Mouse (Mus musculus): ENCODE measurements around the gene Fcgr1.
"Not testable (repeated sequence)": the region's sequence is repeated elsewhere in the genome, so short reads cannot be mapped to it uniquely, and the experiment has no call there.

- TF ChIP-seq POLR2A (IDR thresholded peaks at IDR 0.05; ENCODE audit: insufficient read length, low read depth); TCF12 (IDR thresholded peaks at IDR 0.05; ENCODE audit: insufficient read depth, poor library complexity, severe bottlenecking); E2F4 (IDR thresholded peaks at IDR 0.05; ENCODE audit: insufficient read depth); SRF (IDR thresholded peaks at IDR 0.05; ENCODE audit: control insufficient read depth, insufficient read length, low read depth); REST (IDR thresholded peaks at IDR 0.05; ENCODE audit: insufficient read depth, insufficient read length); USF1 (IDR thresholded peaks at IDR 0.05; ENCODE audit: low read depth); MAX (IDR thresholded peaks at IDR 0.05; ENCODE audit: low read depth); CEBPB (IDR thresholded peaks at IDR 0.05; ENCODE audit: insufficient read depth, poor library complexity, severe bottlenecking); MYOD1 (IDR thresholded peaks at IDR 0.05; ENCODE audit: control insufficient read depth in 1 of 3, insufficient read length in 2 of 3, low read depth in 2 of 3); POLR2AphosphoS2 (IDR thresholded peaks at IDR 0.05; ENCODE audit: insufficient read length, low read depth): not testable (repeated sequence)
These were observed 47.3 kb downstream of the Fcgr1 start, which contains the start of gene Hist2h3c1 for GRCm38 (mm10) chr3:96246427-96246856.
